Mouse (Mus musculus): Measurements from ENCODE around the gene Sim1. TPM values are rescaled to one million over a fixed set of nuclear protein-coding genes. Genes with fewer than 3 reads are reported as not detected.

Gene Sim1
- polyA plus RNA-seq, 1 experiment from 2014 or later = not detected

DNA sequence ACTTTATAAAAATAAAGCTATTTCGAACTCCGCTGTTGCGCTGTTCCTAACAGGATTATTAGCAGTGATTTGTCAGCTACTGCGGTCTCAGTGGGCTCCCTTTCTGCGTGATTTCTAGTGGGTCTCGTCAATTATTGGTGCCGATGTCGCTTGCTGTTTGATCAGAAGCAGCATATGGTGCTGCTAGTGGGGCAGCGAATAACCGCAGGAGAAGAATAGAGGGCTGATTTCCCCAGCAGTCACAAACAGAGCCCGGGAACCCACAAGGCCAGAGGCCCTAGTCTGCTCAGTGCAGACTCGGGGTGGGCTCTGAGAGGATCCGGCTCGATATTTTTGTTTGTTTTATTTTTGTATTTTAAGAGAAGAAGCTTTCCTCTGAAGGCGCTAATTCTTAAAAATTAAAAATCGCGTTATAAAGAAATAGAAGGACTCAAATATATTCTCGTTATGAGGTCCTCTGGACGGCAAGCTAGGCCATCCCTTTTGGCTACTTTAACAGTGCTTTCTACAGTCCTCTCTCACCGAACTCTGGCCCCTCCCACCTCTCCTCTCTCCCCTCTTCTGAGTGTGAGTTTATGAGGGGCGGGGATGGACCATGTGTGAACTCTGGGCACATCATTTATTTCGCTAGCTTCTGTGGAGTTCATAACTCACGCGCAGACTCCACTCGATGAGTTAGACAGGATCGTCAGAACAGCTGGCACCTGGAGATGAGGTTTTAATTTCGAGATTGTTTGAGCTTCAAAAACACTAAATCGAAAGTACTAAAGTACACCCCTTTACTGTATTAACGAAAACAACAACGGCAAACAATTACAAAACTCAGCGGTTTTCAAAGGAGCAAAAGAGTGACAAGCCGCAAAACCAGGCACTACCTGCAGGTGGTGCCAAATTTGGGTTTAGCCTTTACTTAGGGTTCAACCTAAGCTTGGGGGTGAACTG, 3.2 kb downstream of the Sim1 start:
- no peak overlapping the region for H3K4me2 ChIP-seq (ENCODE audit: low read length)
- H3K9ac ChIP-seq (ENCODE audit: low read length) = no peak overlapping the region
- ATAC-seq (ENCODE audit: insufficient number of reproducible peaks, insufficient read depth, low FRiP score, low read depth) = no peak
- no peak overlapping the region for H3K4me3 ChIP-seq (ENCODE audit: control insufficient read depth in 1 of 2, insufficient read depth in 1 of 2, low read depth in 1 of 2, low read length in 2 of 2)
- H3K27ac ChIP-seq (replicated peaks in 1 of 2; ENCODE audit: control insufficient read depth in 1 of 2, insufficient read depth in 1 of 2, low read depth in 2 of 2, low read length in 2 of 2) = no peak overlapping the region
- no peaks in the 10 kb centered on the region for H3K36me3 ChIP-seq (ENCODE audit: control insufficient read depth, insufficient read depth, low read length)
- H3K27me3 ChIP-seq (ENCODE audit: control insufficient read depth, insufficient read depth, low read length) = peaks cover 98% of the 10 kb centered on the region
- H3K9me3 ChIP-seq (ENCODE audit: control insufficient read depth, low read length) = no peaks in the 10 kb centered on the region
- peaks cover 2 to 11% of the 10 kb centered on the region in 2 experiments; a peak in 3 of 4 replicates for H3K4me1 ChIP-seq (ENCODE audit: control insufficient read depth in 2 of 2, insufficient read depth in 2 of 2, low read length in 2 of 2)
- 2% methylated on average over 32 of the region's 32 CpGs for WGBS

GRCm38 (mm10) chr10:50898621-50899020, 4.1 kb downstream of the Sim1 start:
- 11% methylated on average over 2 of the region's 2 CpGs for WGBS

DNA sequence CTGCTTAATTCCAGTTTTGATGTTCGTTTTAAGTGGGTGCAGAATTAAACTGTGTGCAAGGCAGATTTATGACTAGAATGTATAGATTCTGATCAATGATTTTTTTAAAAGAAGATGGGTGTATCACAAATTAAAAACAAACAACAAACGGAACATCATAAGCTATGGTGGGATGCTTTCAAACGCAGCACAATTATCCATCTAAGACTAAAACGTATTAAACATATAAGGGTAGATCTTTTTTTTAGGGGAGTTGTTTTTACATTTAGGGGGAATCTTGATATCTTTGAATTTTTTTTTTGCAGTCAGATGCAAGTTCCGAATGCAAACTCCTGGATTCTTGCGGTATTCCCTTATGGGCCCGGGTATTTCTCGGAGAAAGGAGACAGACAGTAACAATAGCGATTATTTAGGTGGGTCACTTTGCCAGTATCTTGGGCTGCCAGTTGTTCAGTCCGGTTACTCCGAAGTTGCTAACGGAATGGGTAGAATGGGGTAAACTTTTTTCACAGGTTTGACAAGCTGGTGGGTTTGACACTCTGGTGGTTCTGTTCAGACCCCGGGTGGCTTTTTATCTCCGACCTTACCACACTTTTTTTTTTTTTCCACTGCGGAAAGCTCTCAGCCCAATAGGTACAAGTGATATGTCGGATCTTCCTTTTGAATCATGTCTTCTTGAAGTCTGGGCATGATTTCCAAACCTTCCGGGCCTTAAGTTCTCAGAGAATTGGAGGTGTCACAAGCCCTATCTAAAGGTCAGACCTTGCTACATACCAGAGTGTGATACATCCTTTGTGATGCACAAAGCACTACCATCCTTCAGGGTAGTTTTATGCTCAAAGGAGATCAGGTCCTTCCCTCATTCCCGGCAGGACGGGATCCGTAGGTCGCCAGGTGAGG, 5.5 kb downstream of the Sim1 start:
- Histone ChIP-seq H3K4me2 (ENCODE audit: low read length) (no peak overlapping the region), H3K4me1 (ENCODE audit: control insufficient read depth in 2 of 2, insufficient read depth in 2 of 2, low read length in 2 of 2) (peaks cover 2% of the 10 kb centered on the region in 2 experiments; a peak in 3 of 4 replicates), H3K27ac (replicated peaks in 1 of 2; ENCODE audit: control insufficient read depth in 1 of 2, insufficient read depth in 1 of 2, low read depth in 2 of 2, low read length in 2 of 2) (no peak overlapping the region), H3K36me3 (ENCODE audit: control insufficient read depth, insufficient read depth, low read length) (no peaks in the 10 kb centered on the region), H3K9me3 (ENCODE audit: control insufficient read depth, low read length) (no peaks in the 10 kb centered on the region), H3K4me3 (ENCODE audit: control insufficient read depth in 1 of 2, insufficient read depth in 1 of 2, low read depth in 1 of 2, low read length in 2 of 2) (no peak overlapping the region), H3K9ac (ENCODE audit: low read length) (no peak overlapping the region), H3K27me3 (ENCODE audit: control insufficient read depth, insufficient read depth, low read length) (peaks cover 97% of the 10 kb centered on the region)
- ATAC-seq (ENCODE audit: insufficient number of reproducible peaks, insufficient read depth, low FRiP score, low read depth) = no peak
- WGBS = 3% methylated on average over 21 of the region's 21 CpGs

More at GRCm38 (mm10) chr10:50898621-50899020, 4.1 kb downstream of the Sim1 start:
- Histone ChIP-seq H3K4me1 (ENCODE audit: control insufficient read depth in 2 of 2, insufficient read depth in 2 of 2, low read length in 2 of 2) (peaks cover 2 to 12% of the 10 kb centered on the region in 2 experiments; a peak in 3 of 4 replicates), H3K27ac (replicated peaks in 1 of 2; ENCODE audit: control insufficient read depth in 1 of 2, insufficient read depth in 1 of 2, low read depth in 2 of 2, low read length in 2 of 2) (no peak overlapping the region), H3K4me2 (ENCODE audit: low read length) (no peak overlapping the region), H3K27me3 (ENCODE audit: control insufficient read depth, insufficient read depth, low read length) (peaks cover 97% of the 10 kb centered on the region), H3K4me3 (ENCODE audit: control insufficient read depth in 1 of 2, insufficient read depth in 1 of 2, low read depth in 1 of 2, low read length in 2 of 2) (no peak overlapping the region), H3K36me3 (ENCODE audit: control insufficient read depth, insufficient read depth, low read length) (no peaks in the 10 kb centered on the region), H3K9ac (ENCODE audit: low read length) (no peak overlapping the region), H3K9me3 (ENCODE audit: control insufficient read depth, low read length) (no peaks in the 10 kb centered on the region)
- no peak for ATAC-seq (ENCODE audit: insufficient number of reproducible peaks, insufficient read depth, low FRiP score, low read depth)

DNA sequence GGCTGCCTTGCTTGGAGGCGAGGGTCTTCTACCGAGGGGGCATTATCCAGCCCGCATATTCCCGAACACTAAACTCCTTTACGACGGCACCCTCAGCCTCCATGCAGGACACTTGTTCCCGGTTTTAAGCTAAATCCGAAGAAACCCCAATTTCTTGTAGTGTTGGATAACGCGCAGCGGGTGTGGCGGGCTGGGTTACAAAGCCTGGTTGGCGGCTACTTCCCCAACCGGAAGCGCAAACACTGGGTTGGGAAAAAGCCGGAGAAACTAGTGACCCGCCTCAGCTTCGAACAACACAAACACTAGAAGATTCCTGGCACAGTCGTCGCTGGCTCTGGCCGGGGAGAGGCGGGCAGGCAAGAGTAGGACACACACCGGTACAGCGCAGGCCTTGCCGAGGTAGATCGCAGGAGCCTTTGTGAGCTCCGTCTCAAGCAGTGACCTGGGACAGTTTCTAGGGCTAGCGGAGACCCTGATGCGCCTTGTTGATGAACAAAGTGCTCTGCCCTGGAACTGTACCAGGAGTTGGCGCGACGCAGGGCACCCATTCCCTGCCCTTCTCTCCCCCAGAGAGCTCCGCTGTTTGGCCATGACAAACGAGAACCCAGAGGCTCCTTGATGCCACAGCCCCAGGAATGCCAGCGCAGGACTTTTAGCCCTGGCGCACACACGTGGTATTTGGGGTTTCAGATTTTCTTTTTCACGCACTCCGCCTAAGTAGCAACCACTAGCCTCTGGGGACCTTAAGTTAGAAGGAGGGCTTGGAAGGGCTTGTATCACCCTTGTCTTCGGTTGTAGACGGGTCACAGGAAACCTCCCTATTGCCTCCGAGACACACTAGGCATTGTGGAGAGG, 6.4 kb downstream of the Sim1 start:
- Histone ChIP-seq H3K9ac (ENCODE audit: low read length) (no peak overlapping the region), H3K36me3 (ENCODE audit: control insufficient read depth, insufficient read depth, low read length) (no peaks in the 10 kb centered on the region), H3K27ac (replicated peaks in 1 of 2; ENCODE audit: control insufficient read depth in 1 of 2, insufficient read depth in 1 of 2, low read depth in 2 of 2, low read length in 2 of 2) (no peak overlapping the region), H3K4me1 (ENCODE audit: control insufficient read depth in 2 of 2, insufficient read depth in 2 of 2, low read length in 2 of 2) (peaks cover 2% of the 10 kb centered on the region in 2 experiments; a peak in 2 of 4 replicates), H3K27me3 (ENCODE audit: control insufficient read depth, insufficient read depth, low read length) (peaks cover 99% of the 10 kb centered on the region), H3K9me3 (ENCODE audit: control insufficient read depth, low read length) (no peaks in the 10 kb centered on the region), H3K4me3 (ENCODE audit: control insufficient read depth in 1 of 2, insufficient read depth in 1 of 2, low read depth in 1 of 2, low read length in 2 of 2) (no peak overlapping the region), H3K4me2 (ENCODE audit: low read length) (no peak overlapping the region)
- ATAC-seq (ENCODE audit: insufficient number of reproducible peaks, insufficient read depth, low FRiP score, low read depth) = no peak
- WGBS = 1% methylated on average over 42 of the region's 42 CpGs

DNA sequence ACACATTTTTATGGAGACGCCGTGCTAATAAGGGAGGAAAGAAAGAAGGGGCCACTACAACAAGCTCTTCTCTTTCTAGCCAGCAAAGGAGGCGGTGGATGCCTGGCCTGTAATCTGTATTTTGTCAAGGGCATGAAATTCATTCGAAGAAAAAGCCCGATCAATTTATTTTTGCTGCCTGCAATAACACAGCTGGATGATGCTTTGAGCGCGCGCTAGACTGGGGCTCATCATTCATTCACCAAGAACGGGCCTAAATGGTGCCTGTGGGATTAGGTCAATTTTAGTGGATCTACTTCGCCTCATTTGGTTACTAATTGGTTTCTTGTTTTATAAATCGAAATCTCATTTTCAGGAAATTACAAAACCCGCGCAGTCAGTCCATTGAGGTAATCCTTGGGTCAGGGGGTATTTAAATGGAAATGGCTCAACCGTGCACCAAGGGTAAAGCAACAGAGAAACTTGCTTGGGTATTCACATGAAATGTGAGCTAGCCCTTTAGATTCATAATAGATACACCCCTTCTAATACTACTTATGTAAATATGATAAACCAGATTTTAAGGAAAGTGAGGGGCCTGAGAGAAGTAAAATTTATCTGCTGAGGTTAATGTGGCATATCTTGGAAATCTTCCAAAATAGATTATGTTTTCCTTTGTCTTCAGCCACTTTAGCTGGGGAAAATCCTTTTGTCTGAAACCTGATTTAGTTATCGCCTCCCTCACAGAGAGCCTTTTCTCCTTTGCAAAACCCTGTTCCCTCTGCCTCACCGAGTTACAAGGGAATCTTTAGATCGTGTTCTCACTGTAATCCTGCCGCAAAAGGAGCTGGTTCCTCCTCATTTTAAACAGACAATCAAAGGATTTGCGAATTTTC, 7.3 kb downstream of the Sim1 start:
- WGBS = 2% methylated on average over 19 of the region's 19 CpGs

DNA sequence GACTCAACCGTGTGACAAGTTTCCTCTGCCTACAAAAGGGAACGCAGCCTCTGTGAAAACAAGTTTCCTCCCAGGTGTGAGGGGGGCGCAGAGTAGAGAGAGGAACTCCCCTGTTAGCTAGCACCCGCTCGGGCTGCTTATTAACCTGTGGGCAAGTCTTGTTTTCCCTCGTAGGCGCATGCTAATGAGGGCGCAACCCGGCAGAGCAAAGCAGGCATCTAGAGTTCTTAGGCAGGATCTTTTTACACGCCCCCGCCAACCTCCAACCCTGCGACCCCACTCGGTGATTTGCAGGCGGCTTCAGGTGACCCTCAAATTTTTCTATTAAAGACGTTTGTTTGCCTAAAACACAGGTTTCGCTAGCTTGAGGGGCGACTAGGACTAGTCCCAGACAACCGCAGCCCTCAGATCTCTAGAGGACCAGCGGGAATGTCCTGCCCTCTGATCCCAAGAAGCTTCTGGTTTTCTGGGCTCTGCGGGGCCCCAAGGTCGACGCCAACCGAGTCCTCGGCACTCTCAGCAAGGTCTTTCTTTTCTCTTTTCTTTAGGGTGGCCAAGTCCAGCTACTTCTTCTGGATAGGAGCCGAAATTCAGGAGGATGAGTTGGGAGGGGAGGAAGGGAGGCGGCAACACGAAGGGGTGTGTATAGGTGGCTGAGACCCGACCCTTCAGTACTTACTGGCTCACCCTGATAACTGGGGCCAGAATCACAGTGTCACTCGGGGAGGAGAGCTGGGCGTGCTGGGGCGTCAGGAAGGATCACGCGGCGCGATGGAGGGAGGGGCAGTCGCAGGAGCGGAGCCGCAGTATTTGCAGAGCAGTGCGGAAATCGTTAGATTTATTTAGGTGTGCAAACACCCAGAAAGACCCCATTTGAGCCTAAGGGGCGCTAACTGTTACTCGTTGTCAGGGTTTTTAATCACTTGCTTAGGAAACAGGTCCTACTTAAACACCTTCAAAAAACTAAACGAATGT, 8.5 kb downstream of the Sim1 start:
- H3K4me2 ChIP-seq (ENCODE audit: low read length) = no peak overlapping the region
- H3K27ac ChIP-seq (replicated peaks in 1 of 2; ENCODE audit: control insufficient read depth in 1 of 2, insufficient read depth in 1 of 2, low read depth in 2 of 2, low read length in 2 of 2) = no peak overlapping the region
- peaks cover 2% of the 10 kb centered on the region in 2 experiments; a peak in 2 of 4 replicates for H3K4me1 ChIP-seq (ENCODE audit: control insufficient read depth in 2 of 2, insufficient read depth in 2 of 2, low read length in 2 of 2)
- H3K9ac ChIP-seq (ENCODE audit: low read length) = no peak overlapping the region
- H3K36me3 ChIP-seq (ENCODE audit: control insufficient read depth, insufficient read depth, low read length) = no peaks in the 10 kb centered on the region
- ATAC-seq (ENCODE audit: insufficient number of reproducible peaks, insufficient read depth, low FRiP score, low read depth) = no peak
- H3K27me3 ChIP-seq (ENCODE audit: control insufficient read depth, insufficient read depth, low read length) = peaks cover 99% of the 10 kb centered on the region
- 2% methylated on average over 43 of the region's 43 CpGs for WGBS
- no peak overlapping the region for H3K4me3 ChIP-seq (ENCODE audit: control insufficient read depth in 1 of 2, insufficient read depth in 1 of 2, low read depth in 1 of 2, low read length in 2 of 2)
- H3K9me3 ChIP-seq (ENCODE audit: control insufficient read depth, low read length) = no peaks in the 10 kb centered on the region

More for the DNA sequence above, 7.3 kb downstream of the Sim1 start:
- ATAC-seq (ENCODE audit: insufficient number of reproducible peaks, insufficient read depth, low FRiP score, low read depth) = no peak
- Histone ChIP-seq H3K27me3 (ENCODE audit: control insufficient read depth, insufficient read depth, low read length) (peaks cover 99% of the 10 kb centered on the region), H3K9ac (ENCODE audit: low read length) (no peak overlapping the region), H3K4me2 (ENCODE audit: low read length) (no peak overlapping the region), H3K4me1 (ENCODE audit: control insufficient read depth in 2 of 2, insufficient read depth in 2 of 2, low read length in 2 of 2) (peaks cover 2% of the 10 kb centered on the region in 2 experiments; a peak in 2 of 4 replicates), H3K36me3 (ENCODE audit: control insufficient read depth, insufficient read depth, low read length) (no peaks in the 10 kb centered on the region), H3K9me3 (ENCODE audit: control insufficient read depth, low read length) (no peaks in the 10 kb centered on the region), H3K4me3 (ENCODE audit: control insufficient read depth in 1 of 2, insufficient read depth in 1 of 2, low read depth in 1 of 2, low read length in 2 of 2) (no peak overlapping the region), H3K27ac (replicated peaks in 1 of 2; ENCODE audit: control insufficient read depth in 1 of 2, insufficient read depth in 1 of 2, low read depth in 2 of 2, low read length in 2 of 2) (no peak overlapping the region)

All from heart, embryonic 14.5 days (tissue).